Mouse (Mus musculus): ENCODE results near the gene Taf12.

- TF ChIP-seq TCF12 (IDR thresholded peaks at IDR 0.05; ENCODE audit: low read depth, low read length) = no peak
- no peak for TF ChIP-seq HCFC1 (IDR thresholded peaks at IDR 0.05; ENCODE audit: low read depth, low read length)
- TF ChIP-seq UBTF (IDR thresholded peaks at IDR 0.05; ENCODE audit: borderline replicate concordance, insufficient read depth, low read depth, low read length) = no peak
- no peak for TF ChIP-seq POLR2A (IDR thresholded peaks at IDR 0.05; ENCODE audit: control insufficient read depth in 1 of 2, insufficient read depth in 1 of 2, low read depth in 1 of 2, low read length in 2 of 2, poor library complexity in 1 of 2)
- TF ChIP-seq ELF1 (IDR thresholded peaks at IDR 0.05; ENCODE audit: low read depth, low read length) = no peak
- no peak for TF ChIP-seq CTCF (IDR thresholded peaks at IDR 0.05 in 2 of 3, conservative IDR thresholded peaks at IDR 0.05 in 1 of 3; ENCODE audit: control insufficient read depth in 1 of 3, insufficient read depth in 1 of 3, low read depth in 2 of 3, low read length in 3 of 3, poor library complexity in 1 of 3, severe bottlenecking in 1 of 3)
- no peak for TF ChIP-seq E2F4 (IDR thresholded peaks at IDR 0.05; ENCODE audit: borderline replicate concordance, low read depth, low read length)
Measured at GRCm38 (mm10) chr4:132332880-132333279, 58.7 kb downstream of the Taf12 start.

Data from MEL (cell line).